Mouse (Mus musculus) granulocyte monocyte progenitor cell, adult 5-6 weeks (primary cell): ENCODE measurements around the gene Nme7. TPM values are rescaled to one million over a fixed set of nuclear protein-coding genes. Genes with fewer than 3 reads are reported as not detected.

Experiments used
- ATAC-seq: replicated peaks from 2 replicates; pipeline ENCODE4 v1.8.0; 2016; ENCODE audit warnings: mild to moderate bottlenecking, moderate TSS enrichment, inconsistent platforms; ENCODE audit not compliant: poor library complexity, severe bottlenecking
- total RNA-seq, 2 experiments: library from RNA; stranded (forward) in 1 of 2; stranded (reverse) in 1 of 2; fragments of 200-712, 200-1000 nt in 1 of 2; fragments of >200 nt in 1 of 2; fragmentation: Nextera tagmentation in 1 of 2; gene quantifications; 2 replicates each; pipeline ENCODE4 v1.2.3; 2014 to 2017

The Nme7 gene
- total RNA-seq, 2 experiments from 2014 or later: 13.1 to 43.2 TPM

- ATAC-seq: no peak
Observed at GRCm38 (mm10) chr1:164420623-164421354, 116.9 kb downstream of the Nme7 start.

GRCm38 (mm10) chr1:164426227-164426626 is 122.3 kb downstream of the Nme7 start:
- ATAC-seq: no peak

- ATAC-seq: no peak
Observed at GRCm38 (mm10) chr1:164427777-164428176, 123.9 kb downstream of the Nme7 start.

GRCm38 (mm10) chr1:164428644-164429043 is 124.7 kb downstream of the Nme7 start:
- ATAC-seq: no peak

- ATAC-seq: no peak
Observed at GRCm38 (mm10) chr1:164432649-164433048, 128.7 kb downstream of the Nme7 start.

- no peak for ATAC-seq
Observed at GRCm38 (mm10) chr1:164434049-164434448, 130.1 kb downstream of the Nme7 start.

GRCm38 (mm10) chr1:164436749-164437148 is 132.8 kb downstream of the Nme7 start:
- ATAC-seq: no peak

GRCm38 (mm10) chr1:164440230-164440629 is 136.3 kb downstream of the Nme7 start:
- peak; percentile 92 for ATAC-seq

- ATAC-seq: peak; percentile 70
Observed at GRCm38 (mm10) chr1:164440708-164441407, 136.9 kb downstream of the Nme7 start.

- no peak for ATAC-seq
Observed at GRCm38 (mm10) chr1:164441408-164441974, 137.6 kb downstream of the Nme7 start.

GRCm38 (mm10) chr1:164445620-164446162 is 141.8 kb downstream of the Nme7 start:
- no peak for ATAC-seq

- no peak for ATAC-seq
Observed at GRCm38 (mm10) chr1:164446535-164446934, 142.6 kb downstream of the Nme7 start.

- ATAC-seq: no peak
Observed at GRCm38 (mm10) chr1:164447521-164447920, 143.6 kb downstream of the Nme7 start.

- no peak for ATAC-seq
Observed at GRCm38 (mm10) chr1:164449626-164450025, 145.7 kb downstream of the Nme7 start.

- no peak for ATAC-seq
Observed at GRCm38 (mm10) chr1:164450231-164450630, 146.3 kb downstream of the Nme7 start.

GRCm38 (mm10) chr1:164450644-164451043 is 146.7 kb downstream of the Nme7 start:
- ATAC-seq: no peak

GRCm38 (mm10) chr1:164451346-164451745 is 147.4 kb downstream of the Nme7 start:
- no peak for ATAC-seq

GRCm38 (mm10) chr1:164452580-164452979 is 148.7 kb downstream of the Nme7 start:
- peak; percentile 64 for ATAC-seq

GRCm38 (mm10) chr1:164453146-164453545 is 149.2 kb downstream of the Nme7 start:
- ATAC-seq: no peak

GRCm38 (mm10) chr1:164453739-164454138 is 149.8 kb downstream of the Nme7 start:
- peak; percentile 44 for ATAC-seq

- no peak for ATAC-seq
Observed at GRCm38 (mm10) chr1:164454747-164455400, 151.0 kb downstream of the Nme7 start.
